Mouse (Mus musculus) brain, embryonic 14.5 days (tissue): Measurements from ENCODE around the gene 2010300C02Rik. TPM values are rescaled to one million over a fixed set of nuclear protein-coding genes. Genes with fewer than 3 reads are reported as not detected.

Experiments used
- DNase-seq: peaks from one replicate; pipeline ENCODE4 v3.0.0-alpha.2; 2011; ENCODE audit warnings: low read depth
- CTCF ChIP-seq: fragments of 200-500 bp; IDR thresholded peaks from 2 replicates; pipeline ENCODE4 v1.5.1; 2012; ENCODE audit warnings: inconsistent platforms, mild to moderate bottlenecking, moderate library complexity, borderline replicate concordance; ENCODE audit not compliant: insufficient read depth, insufficient read length; ENCODE audit errors: extremely low read depth
- POLR2A ChIP-seq: fragments of 200-500 bp; IDR thresholded peaks from 2 replicates; pipeline ENCODE4 v1.6.1; 2012; ENCODE audit warnings: mild to moderate bottlenecking, inconsistent platforms, borderline replicate concordance; ENCODE audit not compliant: poor library complexity, insufficient read depth, insufficient read length, severe bottlenecking; ENCODE audit errors: extremely low read depth
- polyA plus RNA-seq: library from polyadenylated mRNA; depleted of rRNA; stranded (reverse); fragments of >200 nt; gene quantifications from 2 replicates; pipeline ENCODE4 v1.2.3, GENCODE M21; 2012; rRNA removed

The 2010300C02Rik gene
- polyA plus RNA-seq, 1 experiment = 2.8 TPM

GRCm38 (mm10) chr1:37579686-37580085 lies 140.2 kb downstream of the 2010300C02Rik start:
- no peak for TF ChIP-seq CTCF
- no peak for TF ChIP-seq POLR2A
- no peak for DNase-seq

GRCm38 (mm10) chr1:37572528-37573272 lies 147.2 kb downstream of the 2010300C02Rik start:
- no peak for DNase-seq
- TF ChIP-seq POLR2A (no peak), CTCF (no peak)

- TF ChIP-seq CTCF (no peak), POLR2A (no peak)
- DNase-seq = no peak
These were observed 151.5 kb downstream of the 2010300C02Rik start for GRCm38 (mm10) chr1:37568379-37568778.

- TF ChIP-seq CTCF = no peak
- TF ChIP-seq POLR2A = no peak
These were observed 153.1 kb downstream of the 2010300C02Rik start for GRCm38 (mm10) chr1:37566754-37567153.

GRCm38 (mm10) chr1:37566344-37566743 lies 153.5 kb downstream of the 2010300C02Rik start:
- DNase-seq = no peak
- TF ChIP-seq POLR2A (no peak), CTCF (no peak)

More at GRCm38 (mm10) chr1:37566754-37567153, 153.1 kb downstream of the 2010300C02Rik start:
- no peak for DNase-seq

- peak; percentile 28 for DNase-seq
- no peak for TF ChIP-seq POLR2A
- no peak for TF ChIP-seq CTCF
These were observed 154.5 kb downstream of the 2010300C02Rik start for GRCm38 (mm10) chr1:37565396-37565795.

- TF ChIP-seq CTCF (no peak), POLR2A (no peak)
- DNase-seq = no peak
These were observed 157.9 kb downstream of the 2010300C02Rik start for GRCm38 (mm10) chr1:37561955-37562354.

Other genes with a start within 250 kb of the 2010300C02Rik start
- gene Mgat4a, start 179.1 kb downstream of the 2010300C02Rik start, polyA plus RNA-seq = 8.2 and 11.6 TPM in 2 replicates
- 16.0 and 17.6 TPM in 2 replicates for gene Tsga10, start 146.3 kb upstream of the 2010300C02Rik start, polyA plus RNA-seq
- 4.8 and 5.3 TPM in 2 replicates for gene Lipt1, start 151.7 kb upstream of the 2010300C02Rik start, polyA plus RNA-seq
- gene Mitd1, start 170.3 kb upstream of the 2010300C02Rik start, polyA plus RNA-seq = 16.5 and 19.1 TPM in 2 replicates
- gene Mrpl30, start 170.4 kb upstream of the 2010300C02Rik start, polyA plus RNA-seq = 118 and 120 TPM in 2 replicates
- gene Lyg2, start 196.4 kb upstream of the 2010300C02Rik start, polyA plus RNA-seq = 0.03 TPM in 1 of 2 replicates, not detected in the other
- gene Lyg1, start 237.7 kb upstream of the 2010300C02Rik start, polyA plus RNA-seq = not detected in 2 replicates